Mouse (Mus musculus): ENCODE data around the gene Olfr90.

DNA sequence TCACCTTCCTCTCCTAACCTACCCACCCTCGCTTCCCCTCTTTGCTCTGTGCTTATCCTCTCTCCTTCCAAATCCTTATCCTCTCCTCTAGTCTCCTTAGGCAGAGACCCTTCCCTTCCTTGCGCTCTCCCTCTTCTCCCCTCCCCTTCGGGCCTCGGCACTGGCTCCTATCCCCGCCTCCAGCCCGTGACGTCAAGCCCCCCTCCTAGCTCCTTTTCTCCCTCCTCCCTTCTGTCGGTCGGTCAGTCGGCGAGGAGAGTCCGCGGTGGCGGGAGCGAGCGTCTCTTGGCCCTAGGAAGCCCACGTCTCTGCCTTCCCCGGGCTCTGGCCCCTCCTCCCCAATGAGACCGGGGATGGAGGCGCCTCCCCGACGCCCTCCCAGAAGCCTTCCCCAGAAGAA is 37.9 kb downstream of the Olfr90 start:
- TF ChIP-seq CTCF (IDR thresholded peaks at IDR 0.05; ENCODE audit: extremely low read depth, insufficient read length, insufficient replicate concordance, low read depth, low read length) (no peak), POLR2A (IDR thresholded peaks at IDR 0.05; ENCODE audit: low read depth, low read length) (peak; percentile 48; the same call in 1 of the 2 replicates)

All from small intestine, adult 2 months (tissue).